Mouse (Mus musculus) testis, adult 2 months (tissue): ENCODE measurements around the gene Olfr156.

Experiments used
- CTCF ChIP-seq: fragments of 200-500 bp; IDR thresholded peaks from 2 replicates; pipeline ENCODE4 v1.5.1; 2012; ENCODE audit warnings: low read depth, mild to moderate bottlenecking, inconsistent platforms, low read length, moderate library complexity; ENCODE audit not compliant: control insufficient read depth, insufficient read depth, insufficient replicate concordance
- POLR2A ChIP-seq: fragments of 200-500 bp; IDR thresholded peaks from 2 replicates; pipeline ENCODE4 v1.6.1; 2012; ENCODE audit warnings: low read depth, mild to moderate bottlenecking, inconsistent platforms, low read length, moderate library complexity; ENCODE audit not compliant: control insufficient read depth

- no peak for TF ChIP-seq CTCF
- no peak for TF ChIP-seq POLR2A
Measured at GRCm38 (mm10) chr4:43863298-43863697, 39.6 kb upstream of the Olfr156 start.
